ENCODE assay signal across 10 mouse cellular contexts in the genomic region with DNA sequence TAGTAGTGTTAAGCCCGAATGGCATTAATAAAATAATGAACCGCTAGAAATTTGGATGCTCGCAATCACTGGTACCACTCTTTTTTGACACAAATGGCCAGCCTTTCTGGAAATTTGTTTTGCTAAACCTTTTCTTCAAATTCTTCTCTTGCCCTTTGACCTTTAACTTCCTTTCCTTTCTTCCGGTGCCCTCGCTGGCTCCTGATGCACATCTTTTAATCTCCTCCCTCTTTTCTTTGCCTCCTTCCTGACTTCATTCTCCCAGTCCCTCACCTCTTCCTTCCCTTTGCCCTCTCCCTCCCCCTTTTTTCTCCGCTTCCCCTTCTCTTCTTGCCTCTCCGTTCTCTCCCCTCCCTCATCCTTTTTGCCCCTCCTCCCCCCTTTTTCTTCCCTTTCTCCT.
DNase-seq lines count a peak whose midpoint lies in the region; ATAC-seq and TF ChIP-seq lines count a peak whose summit lies in the region.
"Had no signal": no experiment of that assay in that cellular context is flagged by ENCODE, and none has a peak within 500 bp of the region (broad histone marks: within the 10 kb centered on the region; RNA-seq: fewer than 3 reads in every experiment).

No protein-coding gene starts in this region.

- H3K9me3 ChIP-seq in intestine, embryonic 14.5 days (ENCODE audit: control insufficient read depth, low read length) = no peaks in the 10 kb centered on the region
- H3K9me3 ChIP-seq in intestine, postnatal 0 days (ENCODE audit: control insufficient read depth) = no peaks in the 10 kb centered on the region
- H3K9me3 ChIP-seq in hindbrain, embryonic 10.5 days = no peaks in the 10 kb centered on the region
- no peaks in the 10 kb centered on the region for H3K9me3 ChIP-seq in midbrain, embryonic 14.5 days (ENCODE audit: control insufficient read depth, low read length)

- no peak overlapping the region for H3K9ac ChIP-seq in intestine, embryonic 14.5 days (ENCODE audit: low read length)
- no peak overlapping the region for H3K9ac ChIP-seq in intestine, postnatal 0 days (ENCODE audit: low read depth, low read length)
- H3K9ac ChIP-seq in midbrain, embryonic 14.5 days (replicated peaks; ENCODE audit: low read length) = peak overlapping the region; percentile 46; the same call in 1 of the 2 replicates
- H3K9ac ChIP-seq: liver, embryonic 14.5 days had no signal

- ATAC-seq in intestine, embryonic 14.5 days (replicated peaks; ENCODE audit: low FRiP score, low TSS enrichment, low read depth) = no peak
- ATAC-seq in intestine, postnatal 0 days = no peak
- no peak for ATAC-seq in midbrain, embryonic 14.5 days (ENCODE audit: low FRiP score, low TSS enrichment)

- H3K27me3 ChIP-seq in intestine, embryonic 14.5 days (replicated peaks; ENCODE audit: control insufficient read depth, insufficient read depth, low read length) = no peaks in the 10 kb centered on the region
- H3K27me3 ChIP-seq in intestine, postnatal 0 days (replicated peaks; ENCODE audit: control insufficient read depth, insufficient read depth, low read length) = no peaks in the 10 kb centered on the region
- peaks cover 11% of the 10 kb centered on the region; the same call in 1 of the 2 replicates for H3K27me3 ChIP-seq in hindbrain, embryonic 10.5 days (ENCODE audit: insufficient read depth, poor library complexity, severe bottlenecking)
- no peaks in the 10 kb centered on the region for H3K27me3 ChIP-seq in midbrain, embryonic 14.5 days (ENCODE audit: control insufficient read depth, insufficient read depth, low read length)
- H3K27me3 ChIP-seq: CH12.LX had no signal

- peak overlapping the region; percentile 47 for H3K4me2 ChIP-seq in intestine, embryonic 14.5 days (ENCODE audit: low read length)
- no peak overlapping the region for H3K4me2 ChIP-seq in intestine, postnatal 0 days (replicated peaks; ENCODE audit: low read depth)
- H3K4me2 ChIP-seq in midbrain, embryonic 14.5 days (ENCODE audit: low read length) = peak overlapping the region; percentile 51

- no peak for DNase-seq in intestine, embryonic 14.5 days (ENCODE audit: low spot score)
- peak; percentile 49 for DNase-seq in embryo, embryonic 9.5 days (ENCODE audit: extremely low spot score)
- DNase-seq in hindbrain, embryonic 10.5 days (ENCODE audit: low spot score) = no peak
- DNase-seq in midbrain, embryonic 14.5 days = peak; percentile 5
- DNase-seq in spleen, postnatal 14 days (ENCODE audit: low spot score in 2 of 2) = no peak
- no peak for DNase-seq in spleen, postnatal 36 days (ENCODE audit: low spot score in 2 of 2)
- DNase-seq in gastrocnemius, postnatal 25 days = no peak

- peaks cover 11% of the 10 kb centered on the region; the same call in 1 of the 2 replicates for H3K4me1 ChIP-seq in intestine, embryonic 14.5 days (replicated peaks; ENCODE audit: control insufficient read depth, insufficient read depth, low read length)
- no peaks in the 10 kb centered on the region for H3K4me1 ChIP-seq in intestine, postnatal 0 days (replicated peaks; ENCODE audit: control insufficient read depth, insufficient read depth, low read length)
- peaks cover 45% of the 10 kb centered on the region for H3K4me1 ChIP-seq in hindbrain, embryonic 10.5 days (replicated peaks)
- peaks cover 32% of the 10 kb centered on the region for H3K4me1 ChIP-seq in midbrain, embryonic 14.5 days (ENCODE audit: control insufficient read depth, insufficient read depth, low read length)

- TF ChIP-seq CTCF in intestine, postnatal 0 days (IDR thresholded peaks at IDR 0.05; ENCODE audit: low read depth) = no peak

- 0 out of 2 replicates have a peak overlapping the region, but pooled peaks have one; percentile 6 for H3K4me3 ChIP-seq in intestine, embryonic 14.5 days (ENCODE audit: low read depth, low read length)
- H3K4me3 ChIP-seq in intestine, postnatal 0 days (ENCODE audit: low read depth, low read length) = no peak overlapping the region
- peak overlapping the region; percentile 48 for H3K4me3 ChIP-seq in hindbrain, embryonic 10.5 days
- H3K4me3 ChIP-seq in midbrain, embryonic 14.5 days (replicated peaks; ENCODE audit: low read depth, low read length) = peak overlapping the region; percentile 14; the same call in 1 of the 2 replicates

- no peaks in the 10 kb centered on the region for H3K36me3 ChIP-seq in intestine, embryonic 14.5 days (ENCODE audit: control insufficient read depth, insufficient read depth, low read length)
- H3K36me3 ChIP-seq in intestine, postnatal 0 days (ENCODE audit: control insufficient read depth, insufficient read depth) = no peaks in the 10 kb centered on the region
- H3K36me3 ChIP-seq in hindbrain, embryonic 10.5 days = no peaks in the 10 kb centered on the region
- no peaks in the 10 kb centered on the region for H3K36me3 ChIP-seq in midbrain, embryonic 14.5 days (ENCODE audit: control insufficient read depth, insufficient read depth, low read length)

- no peak overlapping the region for H3K27ac ChIP-seq in intestine, embryonic 14.5 days (ENCODE audit: low read depth)
- H3K27ac ChIP-seq in intestine, postnatal 0 days (ENCODE audit: low read depth, low read length) = no peak overlapping the region
- H3K27ac ChIP-seq in hindbrain, embryonic 10.5 days = peak overlapping the region; percentile 88
- peak overlapping the region; percentile 75 for H3K27ac ChIP-seq in midbrain, embryonic 14.5 days (replicated peaks; ENCODE audit: low read depth, low read length)
- H3K27ac ChIP-seq: liver, embryonic 14.5 days had no signal

- 26% methylated on average over 7 of the region's 7 CpGs for WGBS in intestine, embryonic 14.5 days
- 39% methylated on average over 7 of the region's 7 CpGs for WGBS in intestine, postnatal 0 days
- WGBS in hindbrain, embryonic 10.5 days = 11% methylated on average over 7 of the region's 7 CpGs
- 9% methylated on average over 7 of the region's 7 CpGs for WGBS in midbrain, embryonic 14.5 days

Comparison
In these comparisons a context has a peak if more than half of its experiments do, and no peak if none do; other contexts are left out.
1. DNase-seq: peak in embryo, embryonic 9.5 days (single experiment) and midbrain, embryonic 14.5 days (single experiment); none in intestine, embryonic 14.5 days (single experiment), hindbrain, embryonic 10.5 days (single experiment), spleen, postnatal 14 days (0 of 2), spleen, postnatal 36 days (0 of 2) and gastrocnemius, postnatal 25 days (single experiment).
2. H3K27ac ChIP-seq: peak in hindbrain, embryonic 10.5 days (single experiment) and midbrain, embryonic 14.5 days (single experiment); none in intestine, embryonic 14.5 days (single experiment) and intestine, postnatal 0 days (single experiment).